Mouse (Mus musculus) megakaryocyte-erythroid progenitor cell, adult 5-6 weeks (primary cell): Measurements from ENCODE around the gene Apbb2. TPM values are rescaled to one million over a fixed set of nuclear protein-coding genes. Genes with fewer than 3 reads are reported as not detected.

Experiments
- ATAC-seq: replicated peaks from 2 replicates; pipeline ENCODE4 v1.8.0; 2016; ENCODE audit warnings: mild to moderate bottlenecking, inconsistent platforms; ENCODE audit not compliant: severe bottlenecking, poor library complexity, low FRiP score, low TSS enrichment
- total RNA-seq, 2 experiments: library from RNA; stranded (forward) in 1 of 2; stranded (reverse) in 1 of 2; fragments of 200-1000, 215-1000 nt in 1 of 2; fragments of >200 nt in 1 of 2; fragmentation: Nextera tagmentation in 1 of 2; gene quantifications; 2 replicates each; pipeline ENCODE4 v1.2.3; 2014 to 2017

Gene Apbb2
- total RNA-seq, 2 experiments from 2014 or later: 2.4 TPM; not detected in 1

DNA sequence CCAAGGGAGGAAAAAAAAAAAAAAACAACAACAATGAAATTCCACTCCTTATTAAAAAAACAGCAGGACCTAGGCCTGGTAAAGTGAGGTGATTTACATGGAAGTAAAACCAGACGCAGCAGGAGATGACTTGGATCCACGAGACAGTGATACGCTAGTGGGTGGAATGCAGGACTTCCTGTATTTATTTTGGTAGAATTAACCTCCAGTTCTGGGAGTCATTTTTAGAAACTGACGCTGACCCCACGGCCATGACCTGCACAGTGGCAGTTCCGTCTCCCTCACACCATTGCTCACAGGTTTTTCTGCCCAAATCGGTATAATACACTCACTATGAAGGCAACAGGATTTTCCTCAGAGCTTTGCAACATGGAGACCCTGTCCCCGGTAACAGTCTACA, 14.8 kb downstream of the Apbb2 start:
- ATAC-seq: no peak

DNA sequence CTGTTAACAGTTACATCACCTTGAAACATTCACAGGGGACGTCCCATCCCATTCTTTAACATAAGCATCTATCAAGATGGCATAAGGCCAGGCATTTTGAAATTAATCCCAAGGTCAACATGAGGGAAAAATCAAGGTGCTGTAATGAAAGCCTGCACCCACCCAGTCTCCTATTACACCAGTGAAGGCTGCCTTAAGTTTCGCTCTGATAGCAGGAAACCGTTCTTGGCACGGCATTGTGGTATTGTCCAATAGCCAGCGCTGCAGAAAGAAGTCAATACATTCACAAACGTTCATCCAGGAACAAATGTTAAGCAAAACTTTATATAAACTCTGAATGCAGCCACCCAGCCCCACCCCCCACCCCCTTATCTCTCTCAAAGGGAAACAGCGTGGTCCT, 15.4 kb downstream of the Apbb2 start:
- no peak for ATAC-seq

DNA sequence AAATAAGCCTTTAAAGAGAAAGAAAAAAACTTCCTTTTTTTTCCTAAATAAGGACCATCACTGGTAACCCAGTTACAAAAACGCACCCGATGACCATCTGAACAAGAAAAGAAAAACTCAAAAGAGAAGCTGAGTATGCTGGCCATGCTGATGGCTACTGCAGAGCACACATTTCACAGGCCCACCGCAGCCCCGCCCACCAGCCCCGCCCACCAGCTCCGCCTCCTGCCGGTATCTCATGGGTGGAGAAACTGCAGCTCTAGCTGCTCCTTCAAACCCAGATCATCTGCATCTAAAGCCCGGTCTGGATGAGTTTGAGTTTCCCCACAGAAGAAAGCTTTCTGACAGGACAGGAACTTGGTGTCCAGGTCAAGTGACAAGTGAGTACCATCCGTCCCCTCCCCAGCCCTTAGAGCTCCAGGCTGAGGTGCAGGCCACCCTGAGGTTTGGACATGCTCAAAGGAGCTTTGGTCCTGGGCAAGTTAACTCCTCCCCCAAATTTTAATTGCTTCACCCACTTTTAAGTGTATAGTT, 16.2 kb downstream of the Apbb2 start:
- ATAC-seq: 0 out of 2 replicates have a peak, but pooled peaks have one; percentile 68

DNA sequence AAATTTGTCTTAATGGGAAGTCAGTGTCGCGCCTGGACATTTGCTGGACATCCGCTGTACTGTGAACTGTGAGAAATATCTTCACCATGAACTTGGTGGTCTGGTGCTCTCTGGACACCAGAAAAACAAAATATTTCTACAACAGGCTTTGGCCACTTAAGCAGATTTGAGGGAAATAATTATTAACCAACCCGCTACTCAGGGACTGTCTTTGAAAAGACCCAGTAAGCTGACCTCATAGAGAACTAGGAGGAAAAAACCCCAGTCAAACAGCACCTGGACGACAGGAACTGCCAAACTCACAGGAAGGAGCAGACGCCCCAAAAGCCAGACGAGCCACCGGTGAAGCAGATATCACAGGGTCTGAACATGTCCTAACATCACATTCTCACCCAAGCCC, 18.2 kb downstream of the Apbb2 start:
- ATAC-seq: no peak

DNA sequence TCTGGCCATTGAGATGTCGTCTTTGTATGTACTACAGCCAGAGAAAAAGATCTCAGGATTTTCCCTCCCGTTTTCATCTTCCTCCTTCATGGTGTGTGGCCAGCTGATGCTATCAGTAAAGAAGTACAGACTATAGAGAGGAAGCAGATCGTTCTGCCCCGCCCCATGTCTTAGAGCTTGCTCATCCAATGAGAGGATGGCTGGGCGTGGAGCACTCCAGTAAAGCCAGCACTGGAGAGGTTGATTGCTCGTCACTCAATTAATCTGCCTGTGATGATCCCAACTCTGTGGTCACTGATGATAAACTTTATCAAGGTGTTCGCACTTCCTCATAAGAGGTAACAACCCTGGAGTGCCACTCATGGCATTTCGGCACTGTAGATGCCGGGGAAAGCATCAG, 18.7 kb downstream of the Apbb2 start:
- no peak for ATAC-seq

DNA sequence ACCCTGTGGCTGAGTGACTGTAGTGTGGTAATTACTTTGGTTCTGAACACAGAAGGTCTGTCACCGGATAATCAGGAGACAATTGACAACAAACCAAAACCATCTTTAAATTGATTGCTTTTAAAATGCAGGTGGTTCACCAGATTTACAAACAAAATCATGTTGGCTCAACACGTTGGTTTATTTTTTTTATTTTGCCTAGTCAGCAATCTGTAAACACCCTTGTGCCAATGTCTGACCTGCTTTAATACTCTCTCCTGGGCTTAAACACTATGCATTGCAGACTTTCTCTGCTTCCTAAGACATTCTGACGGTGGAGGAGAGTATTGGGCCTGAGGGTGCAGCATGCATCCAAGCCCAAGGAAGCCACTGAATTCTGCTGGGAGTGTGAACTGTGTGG, 22.3 kb downstream of the Apbb2 start:
- ATAC-seq: no peak

DNA sequence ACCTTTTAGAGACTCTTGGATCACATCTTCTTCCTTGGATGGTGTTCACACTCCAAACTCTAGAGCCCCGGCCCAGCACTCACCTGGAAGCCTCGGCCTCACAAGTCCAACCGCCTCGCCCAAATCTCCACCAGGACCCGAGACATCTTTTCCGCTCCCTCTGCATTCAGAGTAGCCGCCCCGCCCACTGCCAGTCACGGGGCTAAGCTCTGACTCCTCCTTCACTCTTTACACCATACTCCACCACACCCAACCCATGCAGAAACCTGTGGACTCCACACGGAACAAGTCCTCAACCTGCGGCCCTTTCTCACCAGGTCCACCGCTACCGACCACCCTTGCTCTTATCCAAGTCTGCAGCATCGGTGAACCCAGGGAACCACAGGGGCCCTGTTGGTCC, 23.7 kb downstream of the Apbb2 start:
- no peak for ATAC-seq

DNA sequence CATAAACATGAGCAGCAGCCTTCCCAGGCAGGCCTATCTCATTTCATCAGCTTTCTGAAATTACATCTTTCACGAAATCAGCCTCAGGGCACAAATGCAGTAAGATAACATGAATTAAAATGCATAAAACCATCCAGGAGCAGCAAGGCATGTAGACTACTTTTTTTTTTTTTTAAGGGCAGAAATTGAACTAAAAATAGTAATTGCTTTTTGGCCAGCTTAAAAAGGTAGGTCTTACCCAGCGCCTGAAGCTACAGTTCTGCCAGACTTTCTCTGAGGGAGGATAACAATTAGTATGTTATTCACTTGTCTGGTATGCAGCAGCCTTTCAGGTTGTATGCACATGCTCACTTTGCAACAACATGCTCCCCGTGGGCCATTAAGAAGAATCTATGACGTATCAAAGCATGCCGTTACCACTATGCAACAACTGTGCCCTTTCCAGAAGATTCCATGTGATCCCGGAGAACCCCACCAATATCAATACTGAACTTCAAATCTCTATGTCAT, 32.3 kb downstream of the Apbb2 start:
- ATAC-seq: no peak

DNA sequence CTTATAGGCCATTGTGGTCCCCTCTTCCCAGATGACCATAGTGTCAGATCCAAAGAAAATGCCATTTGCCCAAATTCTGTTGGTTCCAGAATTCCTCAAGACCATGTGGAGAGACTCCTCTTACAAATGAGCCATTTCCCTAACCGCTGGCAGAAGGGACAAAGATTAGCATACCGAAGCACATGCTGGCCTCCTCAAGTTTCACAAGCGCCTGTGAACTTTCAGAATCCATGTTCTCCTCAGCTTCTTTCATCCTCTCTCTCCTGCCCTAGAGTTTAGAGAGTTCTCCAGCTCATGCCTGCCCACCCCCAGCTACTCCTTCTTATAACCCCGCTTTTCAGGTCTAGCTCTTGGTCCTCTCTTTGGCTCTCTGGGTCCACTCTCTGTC, 35.6 kb downstream of the Apbb2 start:
- no peak for ATAC-seq

DNA sequence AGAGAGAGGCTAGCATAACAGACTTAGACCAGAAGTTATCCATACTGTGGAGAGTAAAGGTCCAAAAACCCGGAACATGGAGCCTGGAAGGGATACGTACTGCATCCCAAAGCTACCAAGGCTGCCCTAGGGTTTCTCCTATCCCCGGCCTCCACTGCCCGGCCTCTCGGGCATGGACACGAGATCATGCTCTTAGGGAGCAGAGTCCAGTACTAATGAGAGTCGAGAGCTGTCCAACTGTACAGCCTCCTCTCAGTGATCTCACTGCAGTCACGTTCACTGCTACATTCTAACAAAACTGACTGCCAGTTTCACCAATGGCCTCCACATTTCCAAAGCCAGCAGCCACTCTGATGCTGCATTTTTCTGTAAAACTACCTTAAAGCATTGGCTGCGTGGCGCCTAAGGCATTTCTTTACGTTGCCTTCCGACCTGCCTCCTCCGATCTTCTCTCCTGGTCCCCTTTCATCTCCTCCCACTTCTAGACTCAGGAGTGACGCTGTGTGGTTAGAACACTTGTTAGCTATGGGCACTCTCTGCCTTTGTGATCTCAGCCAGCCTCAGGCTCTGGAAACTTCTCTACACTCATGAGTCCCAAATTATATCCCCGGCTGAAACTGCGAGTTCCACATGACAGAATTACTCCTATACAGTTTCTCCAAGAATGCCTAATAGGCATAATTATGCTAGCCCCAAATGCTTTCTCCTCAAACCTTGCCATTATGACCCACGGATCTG, 36.1 kb downstream of the Apbb2 start:
- no peak for ATAC-seq

DNA sequence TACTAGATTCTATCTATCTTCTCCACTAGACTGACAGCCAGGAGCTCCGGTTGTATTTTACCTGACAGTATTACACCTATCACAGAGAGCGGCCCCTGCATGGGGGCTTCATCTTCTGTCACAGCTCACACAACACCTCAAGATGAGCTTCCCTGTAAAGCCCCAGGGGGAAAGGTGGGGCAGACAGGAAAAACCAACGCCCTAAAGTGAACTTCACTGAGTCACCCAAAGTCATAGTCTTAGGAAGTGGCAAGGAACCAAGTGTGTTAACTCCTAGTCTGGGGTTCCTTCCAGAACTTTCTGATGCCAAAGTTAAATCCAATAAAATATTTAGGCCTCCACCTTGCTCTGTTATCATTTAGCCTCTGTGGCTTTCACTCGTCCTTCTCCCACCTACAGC, 39.5 kb downstream of the Apbb2 start:
- no peak for ATAC-seq

DNA sequence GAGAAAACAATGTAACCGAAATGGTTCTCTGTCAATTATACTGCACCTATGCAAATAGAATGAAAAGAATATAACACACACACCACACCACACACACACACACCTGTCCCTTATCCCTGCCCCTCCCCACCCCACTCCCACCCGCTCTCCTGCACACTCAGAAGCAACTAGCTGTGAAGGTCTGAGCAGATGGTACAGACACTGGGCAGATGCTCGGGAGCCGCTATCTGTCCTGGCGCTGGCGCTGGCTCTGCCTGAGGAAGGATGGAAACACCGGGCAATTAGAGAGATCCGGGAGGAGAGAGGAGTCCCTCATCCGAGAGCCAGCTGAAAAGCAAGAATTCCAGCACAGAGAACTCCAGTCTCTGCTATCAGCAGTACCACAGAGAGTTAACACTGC, 42.3 kb downstream of the Apbb2 start:
- no peak for ATAC-seq

DNA sequence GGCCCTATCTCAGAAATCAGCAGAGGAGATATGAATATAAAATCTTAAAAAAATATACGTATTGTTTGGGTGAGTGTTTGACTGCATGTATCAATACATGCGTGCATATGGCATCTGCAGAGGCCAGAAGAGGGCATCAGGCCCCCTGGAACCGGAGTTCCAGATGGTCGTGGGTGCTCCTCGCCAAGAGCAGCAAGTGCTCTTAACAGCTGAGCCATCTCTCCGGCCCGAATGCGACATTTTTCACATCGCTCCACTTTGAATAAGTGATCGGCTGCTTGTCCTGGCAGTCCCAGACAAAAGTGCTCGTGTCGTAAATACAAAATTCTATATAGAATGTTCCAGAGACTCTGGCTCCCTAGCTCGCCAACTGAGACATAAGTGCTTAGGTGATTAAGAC, 43.4 kb downstream of the Apbb2 start:
- ATAC-seq: no peak

DNA sequence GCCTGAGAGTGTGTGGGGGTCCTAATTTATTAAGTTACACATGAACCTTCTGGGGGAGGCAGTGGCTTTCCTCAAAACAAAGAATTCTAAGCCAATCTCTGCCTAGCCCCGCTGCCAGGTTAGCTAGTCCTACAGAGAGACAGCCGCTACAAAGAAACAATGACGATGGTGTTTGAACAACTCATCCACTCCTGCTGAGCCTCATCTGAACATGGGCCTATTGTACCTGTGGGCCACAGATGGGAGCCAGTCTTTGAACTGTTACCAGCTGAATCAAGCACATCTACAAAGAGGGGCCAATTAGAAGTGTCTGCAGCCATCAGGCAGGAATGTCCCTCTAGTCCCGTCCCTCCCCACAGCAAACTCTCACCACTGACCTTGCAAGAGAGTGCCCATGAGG, 45.3 kb downstream of the Apbb2 start:
- ATAC-seq: no peak

DNA sequence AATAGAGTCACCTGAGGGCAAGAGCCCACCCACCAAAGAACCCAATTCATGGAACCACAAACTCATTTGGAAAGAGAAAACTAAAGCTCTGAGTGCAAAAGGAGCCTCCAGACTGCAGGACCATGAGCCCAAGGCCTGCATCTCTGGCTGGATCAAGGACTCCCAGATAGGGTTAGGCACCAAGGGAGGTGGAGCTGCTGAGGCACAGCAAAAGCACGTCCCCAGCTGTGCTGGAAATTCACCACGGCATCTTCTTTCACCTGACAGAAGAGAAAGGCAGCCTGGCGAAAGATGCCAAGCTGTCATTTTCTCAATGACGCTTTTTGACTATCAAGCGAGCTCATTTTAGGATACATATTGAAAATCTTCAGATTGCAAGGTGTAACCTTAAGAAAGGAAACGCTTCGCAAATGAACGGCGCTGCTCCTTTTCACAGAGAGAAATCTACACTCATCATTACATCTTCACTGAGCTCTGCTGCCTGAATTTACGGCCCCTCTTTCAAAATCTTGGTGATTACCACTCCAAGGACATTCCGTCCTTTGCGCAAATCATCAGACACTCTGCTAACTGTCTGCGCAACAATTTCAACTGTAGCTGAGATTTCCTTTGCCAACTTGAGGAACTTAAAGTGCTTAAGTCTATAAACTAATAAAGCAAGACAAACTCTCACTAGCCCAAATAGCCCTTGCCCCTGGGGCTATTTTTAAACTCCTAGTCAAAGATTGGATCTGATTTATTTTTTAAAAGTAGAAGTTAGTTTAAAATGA, 46.3 kb downstream of the Apbb2 start:
- no peak for ATAC-seq

DNA sequence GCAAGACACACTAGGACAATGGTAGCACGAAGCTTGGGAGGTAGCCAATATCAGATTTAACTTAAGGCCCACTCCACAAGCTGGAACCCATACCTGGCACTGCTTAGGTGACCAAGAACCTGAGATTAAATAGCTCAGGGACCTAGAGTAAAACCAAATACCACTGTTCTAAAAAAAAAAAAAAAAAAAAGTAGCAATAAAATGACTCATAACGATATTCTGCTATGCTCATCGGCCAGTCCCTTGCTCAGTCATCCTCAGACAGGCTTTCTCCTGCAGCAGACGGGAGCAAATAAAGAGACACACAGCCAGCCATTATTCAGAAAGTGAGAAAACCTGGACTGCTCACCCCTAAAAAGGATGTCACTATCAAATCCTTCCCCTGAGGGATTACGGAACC, 47.9 kb downstream of the Apbb2 start:
- no peak for ATAC-seq

DNA sequence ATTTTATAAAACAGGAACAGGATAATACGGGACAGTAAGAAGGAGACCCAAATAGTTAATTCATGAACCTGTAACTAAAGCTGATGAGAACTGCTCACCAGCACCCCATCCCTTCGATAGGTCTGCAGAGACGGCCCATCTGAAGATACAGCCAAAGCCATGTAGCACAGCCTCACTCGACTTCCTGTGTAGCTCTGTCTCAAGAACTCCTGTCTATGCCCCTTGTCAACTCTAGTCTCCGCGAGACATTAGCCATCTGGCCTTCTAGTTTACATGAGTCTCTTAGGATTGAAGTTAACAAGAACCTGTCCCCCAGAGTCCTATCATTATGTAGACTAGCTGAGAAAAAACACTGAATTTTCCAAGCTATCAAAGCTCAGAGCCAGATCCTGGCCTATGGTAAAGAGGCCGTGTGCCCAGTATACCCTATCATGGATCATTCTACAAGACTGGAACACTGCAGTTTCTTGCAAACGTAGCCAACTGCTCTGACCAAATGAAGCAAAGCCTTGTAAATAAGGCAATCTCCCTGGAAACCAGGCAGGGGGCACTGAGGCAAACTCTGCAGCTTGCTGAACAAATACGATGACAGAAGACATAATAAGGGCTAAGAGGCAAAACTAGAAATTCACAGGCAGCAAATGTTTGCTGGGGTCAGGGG, 49.3 kb downstream of the Apbb2 start:
- ATAC-seq: no peak

DNA sequence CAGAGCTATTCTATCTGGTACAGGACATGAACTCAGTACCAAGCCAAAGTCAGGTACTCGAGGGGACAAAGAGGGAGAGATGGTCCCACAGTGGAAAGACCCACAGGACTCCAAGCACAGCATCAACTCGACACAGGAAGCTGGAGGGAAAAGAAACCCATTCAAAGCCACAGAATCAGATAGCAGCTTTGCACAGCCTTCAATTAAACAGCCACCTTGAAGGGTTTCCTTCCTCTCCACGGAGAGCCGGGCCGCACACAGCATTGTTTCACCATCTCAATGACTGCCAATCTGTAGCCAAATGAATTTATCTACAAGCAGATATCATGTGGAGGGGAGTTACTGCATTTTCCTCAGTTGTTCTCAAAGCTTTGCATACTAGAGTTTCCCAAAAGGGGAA, 50.6 kb downstream of the Apbb2 start:
- no peak for ATAC-seq

DNA sequence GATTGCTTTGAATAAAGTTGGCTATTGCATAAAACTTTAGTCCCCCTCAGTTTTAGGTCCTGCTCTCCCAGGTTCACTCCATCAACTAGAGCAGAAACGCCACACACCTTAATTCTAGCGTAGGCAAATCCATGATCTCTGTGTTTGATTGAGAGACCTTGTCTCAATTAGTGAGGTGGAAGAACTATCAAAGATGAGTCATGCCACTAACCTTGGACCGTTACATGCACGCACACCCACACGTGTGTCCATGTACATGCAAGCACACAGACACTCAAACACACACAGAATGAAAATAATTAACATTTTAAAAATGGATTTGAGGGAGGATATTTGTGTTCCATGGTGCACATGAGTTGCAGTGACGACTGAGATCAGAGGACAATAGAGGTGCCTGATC, 51.2 kb downstream of the Apbb2 start:
- no peak for ATAC-seq

DNA sequence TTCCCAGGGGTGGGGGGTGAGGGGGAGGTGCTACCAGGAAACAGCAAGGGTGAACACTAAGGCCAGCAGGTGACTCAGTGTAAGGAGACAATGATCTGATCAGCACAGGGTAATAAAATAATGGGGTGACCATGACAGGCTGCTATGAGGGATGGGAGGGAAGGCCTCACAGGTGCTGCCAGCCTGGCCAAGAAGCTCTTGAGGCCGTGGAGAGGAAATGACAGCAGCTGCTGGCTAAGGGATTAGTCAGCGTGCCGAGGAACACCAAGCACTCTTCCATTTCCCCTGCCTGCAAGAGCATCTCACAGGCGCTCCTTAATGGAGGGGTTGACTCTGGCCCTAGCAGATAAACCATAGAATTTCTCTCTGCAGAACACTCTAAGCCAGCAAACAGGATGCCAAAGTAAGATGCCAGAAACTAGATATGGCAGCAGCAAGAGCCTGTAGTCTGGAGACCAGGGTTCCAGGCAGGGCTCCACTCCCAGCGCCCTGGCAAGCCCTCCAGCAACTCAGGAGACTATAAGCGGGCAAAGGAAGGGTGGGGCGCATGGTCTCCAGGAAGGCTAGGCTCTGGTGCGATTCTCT, 58.9 kb downstream of the Apbb2 start:
- ATAC-seq: no peak
